Mouse (Mus musculus) left cerebral cortex, adult 11 months (tissue): ENCODE measurements at regions not wholly inside any gene's neighbourhood (a gene's known extent, or its start where the extent isn't known, plus 50 kb on each side); places are given as distances from the start of the nearest gene placed in this dataset.

Experiments
- DNase-seq: peaks from one replicate; pipeline ENCODE4 v3.0.0; 2022; ENCODE audit warnings: low spot score

- DNase-seq, result no peak
These were observed 366.3 kb upstream of the Prickle1 start for GRCm38 (mm10) chr15:93961950-93962349.

- no peak for DNase-seq
These were observed 364.2 kb upstream of the Prickle1 start for GRCm38 (mm10) chr15:93959931-93960330.

- no peak for DNase-seq
These were observed 362.4 kb upstream of the Prickle1 start for GRCm38 (mm10) chr15:93958086-93958485.

- peak; percentile 18 for DNase-seq
These were observed 361.1 kb upstream of the Prickle1 start for GRCm38 (mm10) chr15:93956801-93957200.

GRCm38 (mm10) chr15:93953548-93953947, 357.9 kb upstream of the Prickle1 start:
- no peak for DNase-seq

GRCm38 (mm10) chr15:93950441-93950840, 354.8 kb upstream of the Prickle1 start:
- no peak for DNase-seq

- DNase-seq, result no peak
These were observed 353.2 kb upstream of the Prickle1 start for GRCm38 (mm10) chr15:93948902-93949301.

- DNase-seq, result no peak
These were observed 347.9 kb upstream of the Prickle1 start for GRCm38 (mm10) chr15:93943545-93943944.

GRCm38 (mm10) chr15:93932971-93933496, 337.3 kb upstream of the Prickle1 start:
- no peak for DNase-seq

- no peak for DNase-seq
These were observed 331.2 kb upstream of the Prickle1 start for GRCm38 (mm10) chr15:93926842-93927241.

GRCm38 (mm10) chr15:93926262-93926661, 330.6 kb upstream of the Prickle1 start:
- DNase-seq, result no peak

GRCm38 (mm10) chr15:93921457-93922234, 326.0 kb upstream of the Prickle1 start:
- DNase-seq, result no peak

- DNase-seq, result no peak
These were observed 325.3 kb upstream of the Prickle1 start for GRCm38 (mm10) chr15:93920996-93921395.

- no peak for DNase-seq
These were observed 323.9 kb upstream of the Prickle1 start for GRCm38 (mm10) chr15:93919577-93919976.

GRCm38 (mm10) chr15:93916856-93917255, 321.2 kb upstream of the Prickle1 start:
- no peak for DNase-seq

- DNase-seq, result no peak
These were observed 317.8 kb upstream of the Prickle1 start for GRCm38 (mm10) chr15:93913462-93913861.

GRCm38 (mm10) chr15:93913041-93913440, 317.4 kb upstream of the Prickle1 start:
- DNase-seq, result no peak

GRCm38 (mm10) chr15:93910981-93911431, 315.3 kb upstream of the Prickle1 start:
- DNase-seq, result no peak

GRCm38 (mm10) chr15:93910158-93910557, 314.5 kb upstream of the Prickle1 start:
- no peak for DNase-seq

GRCm38 (mm10) chr15:93903671-93904603, 308.2 kb upstream of the Prickle1 start:
- DNase-seq, result no peak

GRCm38 (mm10) chr15:93882826-93883225, 287.1 kb upstream of the Prickle1 start:
- DNase-seq, result no peak

GRCm38 (mm10) chr15:93881276-93881675, 285.6 kb upstream of the Prickle1 start:
- peak; percentile 7 for DNase-seq

GRCm38 (mm10) chr15:93880302-93880701, 284.6 kb upstream of the Prickle1 start:
- DNase-seq, result no peak
